Mouse (Mus musculus) kidney, embryonic 14.5 days (tissue): ENCODE data around the gene Myo1f. TPM values are rescaled to one million over a fixed set of nuclear protein-coding genes. Genes with fewer than 3 reads are reported as not detected.
A peak's percentile ranks its signal among the peaks of the same experiment; 100 is the strongest.

Source experiments
- ATAC-seq: fragments of 200-750 bp; cut with Nextera tagmentation; 2 replicates; pipeline ENCODE4 v1.8.0; 2017; ENCODE audit warnings: moderate number of reproducible peaks, mild to moderate bottlenecking, moderate TSS enrichment, moderate library complexity; ENCODE audit not compliant: low FRiP score, low TSS enrichment
- H3K27ac ChIP-seq: fragments of 300-500 bp; sonication (generic); 2 replicates; pipeline ENCODE4 v1.5.1; 2014; ENCODE audit warnings: low read depth, mild to moderate bottlenecking, low read length, moderate library complexity, mixed read lengths
- H3K27me3 ChIP-seq: fragments of 300-500 bp; sonication (generic); 2 replicates; pipeline ENCODE4 v1.6.1; 2014; ENCODE audit warnings: mild to moderate bottlenecking, low read length; ENCODE audit not compliant: control insufficient read depth, insufficient read depth
- H3K36me3 ChIP-seq: fragments of 300-500 bp; sonication (generic); 2 replicates; pipeline ENCODE4 v1.6.1; 2014; ENCODE audit warnings: low read length, mixed read lengths; ENCODE audit not compliant: control insufficient read depth, insufficient read depth
- H3K4me1 ChIP-seq: fragments of 300-500 bp; sonication (generic); 2 replicates; pipeline ENCODE4 v1.6.1; 2014; ENCODE audit warnings: low read length, mixed read lengths; ENCODE audit not compliant: control insufficient read depth, insufficient read depth
- H3K4me2 ChIP-seq: fragments of 300-500 bp; sonication (generic); replicated peaks from 2 replicates; pipeline ENCODE4 v1.6.1; 2014; ENCODE audit warnings: low read depth, mild to moderate bottlenecking, low read length
- H3K4me3 ChIP-seq: fragments of 300-500 bp; sonication (generic); 2 replicates; pipeline ENCODE4 v1.5.1; 2014; ENCODE audit warnings: mild to moderate bottlenecking, low read length
- H3K9ac ChIP-seq: fragments of 300-500 bp; sonication (generic); 2 replicates; pipeline ENCODE4 v1.6.1; 2014; ENCODE audit warnings: low read depth, mild to moderate bottlenecking, low read length, moderate library complexity
- H3K9me3 ChIP-seq: fragments of 300-500 bp; sonication (generic); 2 replicates; pipeline ENCODE4 v1.6.1; 2016; ENCODE audit warnings: low read length; ENCODE audit not compliant: control insufficient read depth
- WGBS: fragments of 180-500 bp; shearing (Covaris S2); extraction: QIAGEN DNeasy Blood & Tissue Kit; methylation state at CpG from one replicate; pipeline ENCODE4 v1.1.7; 2014; 5-methylcytosine and 5-hydroxymethylcytosine counted together
- polyA plus RNA-seq: library from polyadenylated mRNA; unstranded; fragments of >200 nt; fragmentation: Nextera tagmentation; extraction: Ambion mirVana; gene quantifications from 2 replicates; pipeline ENCODE4 v1.2.1, GENCODE M21; 2014

Gene Myo1f
- polyA plus RNA-seq, 1 experiment from 2014 or later, result 2.3 TPM

DNA sequence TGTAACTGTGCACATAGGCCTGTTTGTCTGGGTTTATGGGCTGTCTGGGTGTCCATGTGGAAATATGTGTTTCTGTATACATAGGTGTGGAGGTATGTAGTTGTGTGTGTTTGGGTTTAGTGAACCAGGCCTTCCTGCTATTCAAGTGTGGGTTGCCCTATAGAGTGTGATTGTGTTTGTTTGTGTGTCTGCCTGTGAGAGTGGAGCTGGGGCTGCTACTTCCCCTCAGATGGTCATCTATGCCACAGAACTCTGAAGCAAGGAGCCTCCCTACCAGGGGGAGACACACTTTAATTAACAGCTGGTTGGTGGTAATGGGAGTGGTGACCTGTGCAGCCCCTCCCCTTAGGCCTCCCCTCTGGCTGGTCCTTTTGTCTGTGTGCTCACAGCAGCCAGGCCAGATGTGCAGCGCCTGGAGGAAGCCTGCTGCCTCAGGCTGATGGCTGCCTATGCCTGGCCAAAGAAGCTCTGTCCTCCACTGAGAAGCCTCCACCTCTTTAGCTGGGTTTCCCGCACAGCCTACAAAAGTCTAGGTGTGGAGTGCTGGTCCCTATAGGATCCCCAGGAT is 30.6 kb upstream of the Myo1f start:
- H3K27ac ChIP-seq, result peak overlapping the region; percentile 86
- ATAC-seq, result peak; percentile 48
- H3K4me1 ChIP-seq, result peaks cover 7% of the 10 kb centered on the region; the same call in 1 of the 2 replicates
- 6% methylated on average over 2 of the region's 2 CpGs for WGBS
- no peaks in the 10 kb centered on the region for H3K9me3 ChIP-seq
- H3K4me3 ChIP-seq, result peak overlapping the region; percentile 71
- peak overlapping the region; percentile 71; the same call in 1 of the 2 replicates for H3K9ac ChIP-seq
- H3K4me2 ChIP-seq, result peak overlapping the region; percentile 76
- H3K36me3 ChIP-seq, result peaks cover 17% of the 10 kb centered on the region
- no peaks in the 10 kb centered on the region for H3K27me3 ChIP-seq

DNA sequence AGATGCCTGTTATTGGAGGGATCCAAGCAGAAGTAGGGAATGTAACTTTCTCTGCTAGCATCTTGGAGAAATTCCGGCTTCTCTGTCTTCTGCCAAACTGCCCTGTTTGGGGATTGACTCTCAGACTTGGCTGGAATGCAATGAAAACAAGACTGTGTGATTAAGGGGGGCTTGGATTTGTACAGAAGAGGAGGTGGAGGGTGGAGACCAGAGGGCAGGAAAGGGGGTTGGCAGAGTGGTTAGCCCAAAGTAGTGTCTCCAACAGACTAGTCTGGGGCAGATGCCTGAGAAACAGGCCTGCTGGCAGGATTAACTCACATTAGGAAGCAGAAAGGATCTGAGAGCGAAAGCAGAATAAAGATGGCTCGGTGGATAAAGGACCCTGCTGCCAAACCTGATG is 29.0 kb upstream of the Myo1f start:
- Histone ChIP-seq H3K9ac (no peak overlapping the region), H3K4me2 (no peak overlapping the region), H3K4me3 (no peak overlapping the region), H3K9me3 (no peaks in the 10 kb centered on the region), H3K27ac (no peak overlapping the region), H3K36me3 (peaks cover 33% of the 10 kb centered on the region), H3K4me1 (peaks cover 7% of the 10 kb centered on the region; the same call in 1 of the 2 replicates), H3K27me3 (no peaks in the 10 kb centered on the region)
- 58% methylated on average over 3 of the region's 3 CpGs for WGBS
- ATAC-seq, result no peak

DNA sequence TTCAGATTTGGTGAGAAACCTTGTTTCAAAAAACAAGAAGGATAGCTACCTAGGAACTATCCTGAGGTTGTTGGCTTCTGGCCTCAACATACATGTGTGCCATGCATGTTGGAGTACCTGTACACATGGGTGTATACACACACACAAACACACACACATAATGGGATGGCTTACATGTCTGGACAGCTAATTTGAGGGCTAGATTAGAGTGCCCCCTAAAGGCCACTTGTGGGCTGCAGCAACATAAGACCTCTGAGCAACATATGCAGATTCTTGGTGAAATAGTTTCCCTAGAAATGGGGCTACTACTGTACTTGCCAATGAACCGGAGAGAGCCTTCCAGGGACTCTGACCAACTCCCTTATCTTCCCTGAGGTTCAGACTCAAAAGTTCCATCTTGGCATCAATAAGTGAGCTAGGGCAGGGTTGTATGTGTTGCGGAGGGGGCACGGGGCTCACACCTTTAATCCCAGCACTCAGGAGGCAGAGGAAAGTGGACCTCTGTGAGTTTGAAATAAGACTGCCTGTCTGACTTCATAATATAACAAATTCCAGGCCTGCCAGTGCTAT is 16.3 kb upstream of the Myo1f start:
- no peak overlapping the region for H3K27ac ChIP-seq
- no peak overlapping the region for H3K4me3 ChIP-seq
- no peaks in the 10 kb centered on the region for H3K9me3 ChIP-seq
- ATAC-seq, result no peak
- H3K9ac ChIP-seq, result no peak overlapping the region
- H3K27me3 ChIP-seq, result no peaks in the 10 kb centered on the region
- H3K36me3 ChIP-seq, result peaks cover 46% of the 10 kb centered on the region
- 93% methylated on average over 3 of the region's 3 CpGs for WGBS
- no peaks in the 10 kb centered on the region for H3K4me1 ChIP-seq
- no peak overlapping the region for H3K4me2 ChIP-seq

DNA sequence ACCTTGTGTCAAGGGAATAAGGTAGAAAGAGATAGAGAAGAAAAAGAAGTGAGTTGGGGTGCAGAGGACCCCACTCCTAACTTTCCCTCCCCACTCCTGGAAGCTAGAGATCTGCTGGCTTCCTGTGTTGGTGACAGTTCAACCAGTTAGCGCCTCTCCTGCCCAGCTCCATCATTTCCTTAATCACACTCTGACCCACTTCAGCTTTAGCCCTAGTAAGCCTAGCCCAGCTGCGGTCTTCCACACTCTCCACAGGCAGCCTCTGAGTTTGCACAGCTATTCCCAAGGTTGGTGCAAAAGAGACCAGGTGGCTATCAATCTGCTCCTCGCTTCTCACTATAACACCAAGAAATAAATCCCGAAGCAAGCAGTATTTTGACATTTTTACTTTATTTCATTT is 15.6 kb upstream of the Myo1f start:
- peaks cover 44% of the 10 kb centered on the region for H3K36me3 ChIP-seq
- 100% methylated on average over 4 of the region's 4 CpGs for WGBS
- ATAC-seq, result no peak

DNA sequence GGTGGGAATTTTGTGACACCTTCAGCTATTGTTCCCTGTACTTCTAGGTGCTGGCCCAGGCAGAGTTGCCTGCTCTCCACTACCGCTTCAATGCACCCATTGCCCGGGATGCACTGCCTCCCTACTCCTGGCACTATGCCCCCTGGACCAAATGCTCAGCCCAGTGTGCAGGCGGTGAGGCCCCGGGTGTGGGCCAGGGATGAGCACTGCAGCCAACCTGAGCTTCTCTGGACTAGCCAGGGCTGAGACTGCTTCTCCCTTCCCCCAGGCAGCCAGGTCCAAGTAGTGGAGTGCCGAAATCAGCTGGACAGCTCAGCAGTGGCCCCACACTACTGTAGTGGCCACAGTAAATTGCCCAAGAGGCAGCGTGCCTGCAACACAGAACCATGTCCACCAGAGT is 6.3 kb upstream of the Myo1f start:
- H3K27ac ChIP-seq, result no peak overlapping the region
- no peaks in the 10 kb centered on the region for H3K4me1 ChIP-seq
- peaks cover 29% of the 10 kb centered on the region for H3K36me3 ChIP-seq
- no peak for ATAC-seq
- no peaks in the 10 kb centered on the region for H3K27me3 ChIP-seq
- no peak overlapping the region for H3K4me3 ChIP-seq
- no peaks in the 10 kb centered on the region for H3K9me3 ChIP-seq
- WGBS, result 95% methylated on average over 6 of the region's 6 CpGs
- no peak overlapping the region for H3K9ac ChIP-seq
- H3K4me2 ChIP-seq, result no peak overlapping the region

More for the DNA sequence above, 15.6 kb upstream of the Myo1f start:
- H3K9ac ChIP-seq, result no peak overlapping the region
- no peaks in the 10 kb centered on the region for H3K4me1 ChIP-seq
- H3K4me2 ChIP-seq, result no peak overlapping the region
- no peaks in the 10 kb centered on the region for H3K9me3 ChIP-seq
- H3K27me3 ChIP-seq, result no peaks in the 10 kb centered on the region
- H3K4me3 ChIP-seq, result no peak overlapping the region
- H3K27ac ChIP-seq, result no peak overlapping the region

DNA sequence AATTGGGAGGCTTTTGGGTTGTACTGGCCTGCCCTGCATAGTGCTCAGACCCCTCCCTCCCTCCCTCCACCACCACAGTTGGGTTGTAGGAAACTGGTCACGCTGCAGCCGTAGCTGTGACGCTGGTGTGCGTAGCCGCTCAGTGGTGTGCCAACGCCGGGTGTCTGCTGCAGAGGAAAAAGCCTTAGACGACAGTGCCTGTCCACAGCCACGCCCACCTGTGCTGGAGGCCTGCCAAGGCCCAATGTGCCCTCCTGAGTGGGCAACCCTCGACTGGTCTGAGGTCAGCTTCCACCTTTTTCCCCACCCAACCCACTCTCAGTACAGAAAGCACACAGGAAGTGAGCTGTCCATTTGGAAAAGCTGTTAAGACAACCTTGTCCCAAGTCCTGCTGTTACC is 5.1 kb upstream of the Myo1f start:
- no peaks in the 10 kb centered on the region for H3K9me3 ChIP-seq
- peaks cover 24% of the 10 kb centered on the region for H3K36me3 ChIP-seq
- WGBS, result 87% methylated on average over 10 of the region's 10 CpGs
- H3K27ac ChIP-seq, result no peak overlapping the region
- no peaks in the 10 kb centered on the region for H3K4me1 ChIP-seq
- H3K27me3 ChIP-seq, result no peaks in the 10 kb centered on the region
- no peak overlapping the region for H3K4me3 ChIP-seq
- ATAC-seq, result no peak
- no peak overlapping the region for H3K4me2 ChIP-seq
- no peak overlapping the region for H3K9ac ChIP-seq

DNA sequence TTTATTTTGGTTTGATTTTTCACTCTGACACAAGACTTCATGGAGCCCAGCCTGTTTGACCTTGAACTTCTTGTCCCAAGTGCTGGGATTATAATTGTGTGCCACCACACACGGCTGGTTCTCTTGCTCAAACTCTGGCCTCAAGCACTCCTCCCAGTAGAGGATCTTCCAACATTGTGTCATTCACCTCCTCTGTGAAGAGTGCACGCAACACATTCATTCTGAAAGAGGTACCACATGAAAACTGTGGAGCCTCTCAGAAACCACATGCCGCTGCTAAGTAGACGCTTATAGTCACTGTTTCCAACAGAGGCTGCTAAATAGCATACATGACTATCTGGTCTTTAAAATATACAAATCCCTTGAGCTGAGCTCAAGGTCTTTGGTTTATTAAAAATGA is 3.4 kb upstream of the Myo1f start:
- H3K9me3 ChIP-seq, result no peaks in the 10 kb centered on the region
- no peak overlapping the region for H3K9ac ChIP-seq
- no peak overlapping the region for H3K4me2 ChIP-seq
- H3K27me3 ChIP-seq, result no peaks in the 10 kb centered on the region
- no peak overlapping the region for H3K27ac ChIP-seq
- H3K4me1 ChIP-seq, result no peaks in the 10 kb centered on the region
- peaks cover 24% of the 10 kb centered on the region for H3K36me3 ChIP-seq
- H3K4me3 ChIP-seq, result no peak overlapping the region
- 93% methylated on average over 4 of the region's 4 CpGs for WGBS
- ATAC-seq, result no peak

DNA sequence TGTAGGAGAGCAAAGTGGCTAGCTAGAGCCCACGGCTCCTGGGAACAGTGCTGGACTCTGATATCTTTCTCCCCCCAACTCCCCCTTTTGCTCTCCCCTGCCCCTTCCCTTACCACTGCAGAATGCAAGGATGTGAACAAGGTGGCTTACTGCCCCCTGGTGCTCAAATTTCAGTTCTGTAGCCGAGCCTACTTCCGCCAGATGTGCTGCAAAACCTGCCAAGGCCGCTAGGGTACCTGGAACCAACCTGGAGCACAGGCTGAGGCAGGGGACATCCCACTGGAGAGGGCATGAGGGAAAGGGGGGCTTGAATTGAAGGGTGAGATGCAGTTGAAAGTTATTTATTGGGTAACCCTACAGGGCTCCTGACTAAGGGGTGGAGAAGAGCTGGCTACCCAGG is 2.5 kb upstream of the Myo1f start:
- peak; percentile 20; the same call in 1 of the 2 replicates for ATAC-seq
- 55% methylated on average over 4 of the region's 4 CpGs for WGBS
- no peak overlapping the region for H3K9ac ChIP-seq
- no peaks in the 10 kb centered on the region for H3K4me1 ChIP-seq
- H3K27ac ChIP-seq, result no peak overlapping the region
- no peaks in the 10 kb centered on the region for H3K27me3 ChIP-seq
- H3K4me3 ChIP-seq, result no peak overlapping the region
- peaks cover 20% of the 10 kb centered on the region for H3K36me3 ChIP-seq
- H3K9me3 ChIP-seq, result no peaks in the 10 kb centered on the region
- no peak overlapping the region for H3K4me2 ChIP-seq

DNA sequence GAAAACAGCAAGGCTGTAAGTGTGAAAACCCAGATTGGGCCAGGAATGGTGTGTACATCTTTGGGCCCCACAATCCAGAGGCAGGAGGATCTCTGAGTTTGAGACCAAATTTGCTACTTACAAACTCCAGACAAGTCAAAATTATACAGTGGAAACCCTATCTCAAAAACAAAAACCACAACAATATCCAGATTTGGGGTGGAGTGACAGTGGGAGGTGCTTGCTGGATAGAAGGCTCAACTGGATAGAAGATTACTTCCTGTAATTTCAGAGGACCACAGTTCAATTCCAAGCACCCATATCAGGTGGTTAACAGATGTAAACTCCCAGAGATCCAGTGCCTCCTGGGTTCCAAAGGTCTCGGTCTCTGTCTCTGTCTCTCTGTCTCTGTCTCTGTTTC is 971 bp upstream of the Myo1f start:
- WGBS, result 94% methylated on average over 1 of the region's 1 CpGs

More for the DNA sequence above, 971 bp upstream of the Myo1f start:
- H3K4me3 ChIP-seq, result no peak overlapping the region
- H3K4me1 ChIP-seq, result no peaks in the 10 kb centered on the region
- no peak overlapping the region for H3K4me2 ChIP-seq
- no peaks in the 10 kb centered on the region for H3K27me3 ChIP-seq
- no peak overlapping the region for H3K9ac ChIP-seq
- peaks cover 12% of the 10 kb centered on the region for H3K36me3 ChIP-seq
- H3K9me3 ChIP-seq, result no peaks in the 10 kb centered on the region
- no peak overlapping the region for H3K27ac ChIP-seq
- ATAC-seq, result no peak
